Comparison of ENCODE assay signal across 8 mouse cellular contexts in the genomic region with DNA sequence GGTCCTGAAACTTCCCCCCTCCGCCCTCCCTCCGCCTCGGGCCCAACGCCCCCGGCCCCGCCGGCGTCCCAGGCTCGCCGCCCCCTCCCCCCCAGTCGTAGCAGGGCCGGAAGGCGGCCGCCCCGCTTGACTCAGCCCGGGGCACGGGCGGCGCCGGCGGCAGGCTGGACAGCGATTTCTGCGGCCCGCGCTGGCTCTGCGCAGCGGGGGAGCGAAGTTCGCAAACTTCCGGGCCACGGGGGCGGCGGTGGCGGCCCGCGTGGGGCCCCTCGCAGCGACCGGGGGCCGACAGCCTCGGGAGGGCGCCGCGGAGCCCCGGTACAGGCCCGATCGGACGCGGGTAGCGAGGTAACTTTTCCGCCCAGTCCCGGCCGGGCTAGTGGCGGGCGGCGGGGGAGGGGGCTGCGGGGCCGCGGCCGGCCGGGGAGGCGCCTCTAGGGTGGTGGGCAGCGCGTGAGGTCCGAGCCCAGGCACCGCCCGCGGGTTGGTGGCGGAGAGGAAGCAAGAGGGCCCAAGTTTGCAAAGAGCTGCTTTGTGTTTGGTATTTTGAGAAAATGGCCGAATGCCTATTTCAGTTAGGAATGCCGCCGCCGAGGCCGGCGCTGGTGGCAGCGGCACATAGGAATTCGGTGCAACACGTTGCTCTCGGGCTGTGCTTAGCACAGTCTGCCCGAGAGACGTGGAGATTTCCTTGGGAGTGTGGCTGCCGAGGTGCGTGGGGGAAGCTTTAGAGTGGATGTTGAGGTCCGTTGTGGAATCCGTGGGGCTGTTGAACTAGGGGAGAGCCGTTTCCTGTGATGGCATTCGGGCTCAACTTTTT. TPM values are rescaled to one million over a fixed set of nuclear protein-coding genes. Genes with fewer than 3 reads are reported as not detected.
DNase-seq lines count a peak whose midpoint lies in the region; ATAC-seq lines count a peak whose summit lies in the region.

No protein-coding gene starts in this region.

- no peaks in the 10 kb centered on the region for H3K27me3 ChIP-seq in forebrain, embryonic 11.5 days (ENCODE audit: control insufficient read depth, insufficient read depth, low read length)

- under 1% methylated on average over 75 of the region's 87 CpGs for WGBS in forebrain, embryonic 11.5 days

- H3K9me3 ChIP-seq in forebrain, embryonic 11.5 days (ENCODE audit: control insufficient read depth, low read length) = no peaks in the 10 kb centered on the region

- H3K27ac ChIP-seq in forebrain, embryonic 11.5 days (ENCODE audit: low read depth, low read length) = peak overlapping the region; percentile 91

- peak overlapping the region; percentile 67 for H3K4me2 ChIP-seq in forebrain, embryonic 11.5 days (ENCODE audit: low read depth, low read length, severe bottlenecking)

- peak; percentile 64 for ATAC-seq in forebrain, embryonic 11.5 days (replicated peaks; ENCODE audit: low FRiP score)

- H3K4me1 ChIP-seq in forebrain, embryonic 11.5 days (replicated peaks; ENCODE audit: control insufficient read depth, insufficient read depth, low read length) = peaks cover 2% of the 10 kb centered on the region; the same call in 1 of the 2 replicates

- DNase-seq in CD4-positive, CD25-positive, alpha-beta regulatory T cell, adult 2 months (ENCODE audit: low read depth, low spot score) = peak; percentile 69
- DNase-seq in adrenal gland, postnatal 14 days = peak; percentile 78
- DNase-seq in forebrain, embryonic 11.5 days (ENCODE audit: low spot score) = peak; percentile 81
- DNase-seq in heart, postnatal 10 days = peak; percentile 66 to 71
- peak; percentile 73 to 83 for DNase-seq in kidney, postnatal 4 days
- DNase-seq in lung, postnatal 14 days = peak; percentile 60
- peak; percentile 44 for DNase-seq in ovary, postnatal 14 days (ENCODE audit: low spot score)
- DNase-seq in thymus, postnatal 36 days = peak; percentile 67 to 76

- intact Hi-C loops in heart, postnatal 10 days (cut with DNase I) = no loop called here

- peaks cover 11% of the 10 kb centered on the region; the same call in 1 of the 2 replicates for H3K36me3 ChIP-seq in forebrain, embryonic 11.5 days (ENCODE audit: control insufficient read depth, insufficient read depth, low read length)

- H3K4me3 ChIP-seq in forebrain, embryonic 11.5 days (ENCODE audit: low read depth, low read length) = peak overlapping the region; percentile 99

- peak overlapping the region; percentile 95 for H3K9ac ChIP-seq in forebrain, embryonic 11.5 days (ENCODE audit: low read length)

RNA-seq across cellular contexts. Expression of a gene that starts 1.0 kb away (rescaled TPM):
- total RNA-seq in adrenal gland, postnatal 14 days (2021) = 26.0 and 26.1 TPM in 2 replicates
- 24.7 and 25.3 TPM in 2 replicates for polyA plus RNA-seq in forebrain, embryonic 11.5 days (2014; fragmentation: Nextera tagmentation; extraction: Ambion mirVana)
- total RNA-seq in heart, postnatal 10 days (2021) = 10 to 100 TPM; 22.6 to 27.8 TPM

RNA-seq across cellular contexts. Expression of a gene that starts 43.6 kb away (rescaled TPM):
- 30.4 and 32.3 TPM in 2 replicates for total RNA-seq in adrenal gland, postnatal 14 days (2021)
- polyA plus RNA-seq in forebrain, embryonic 11.5 days (2014; fragmentation: Nextera tagmentation; extraction: Ambion mirVana) = 39.3 and 39.6 TPM in 2 replicates
- 10 to 100 TPM; 14.4 to 17.0 TPM for total RNA-seq in heart, postnatal 10 days (2021)

RNA-seq across cellular contexts. Expression of a gene that starts 43.7 kb away (rescaled TPM):
- 63.3 and 67.0 TPM in 2 replicates for total RNA-seq in adrenal gland, postnatal 14 days (2021)
- 110 and 115 TPM in 2 replicates for polyA plus RNA-seq in forebrain, embryonic 11.5 days (2014; fragmentation: Nextera tagmentation; extraction: Ambion mirVana)
- 10 to 100 TPM; 33.3 to 36.2 TPM for total RNA-seq in heart, postnatal 10 days (2021)

RNA-seq across cellular contexts. Expression of a gene that starts 55.0 kb away (rescaled TPM):
- 0.64 TPM in 1 of 2 replicates, not detected in the other for total RNA-seq in adrenal gland, postnatal 14 days (2021)
- 0.63 and 1.2 TPM in 2 replicates for polyA plus RNA-seq in forebrain, embryonic 11.5 days (2014; fragmentation: Nextera tagmentation; extraction: Ambion mirVana)
- total RNA-seq in heart, postnatal 10 days (2021) = under 1 TPM in 1 of 2 experiments, not detected in 1; 0.45 TPM

Comparison
In these comparisons a context has a peak if more than half of its experiments do, and no peak if none do; other contexts are left out.
1. Peak in every context shown above with its lines: DNase-seq, ATAC-seq, H3K4me3 ChIP-seq and H3K27ac ChIP-seq.